ENCODE assay signal across 8 mouse cellular contexts in the genomic region with DNA sequence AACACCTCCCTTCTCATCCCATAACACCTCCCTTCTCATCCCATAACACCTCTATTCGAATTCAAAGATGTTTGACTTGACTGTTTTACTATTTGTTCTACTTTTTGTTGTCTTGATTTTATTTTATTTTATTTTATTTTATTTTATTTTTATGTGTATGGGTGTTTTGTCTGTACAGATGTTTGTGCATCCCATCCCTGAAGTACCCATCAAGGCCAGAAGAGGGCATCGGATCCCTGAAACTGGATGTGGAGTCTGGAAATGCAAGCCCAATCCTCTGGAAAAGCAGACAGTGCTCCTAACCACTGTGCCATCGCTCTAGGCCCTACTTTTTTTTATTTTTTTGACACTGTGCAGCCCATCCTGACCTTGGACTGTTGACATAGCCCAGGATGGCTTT.
DNase-seq lines count a peak whose midpoint lies in the region; ATAC-seq and TF ChIP-seq lines count a peak whose summit lies in the region.

No protein-coding gene starts in this region.

- ATAC-seq in midbrain, embryonic 11.5 days (ENCODE audit: low FRiP score) = no peak
- no peak for ATAC-seq in midbrain, embryonic 16.5 days
- ATAC-seq in lung, postnatal 0 days = no peak
- no peak for ATAC-seq in monocyte, adult 5-6 weeks (replicated peaks; ENCODE audit: insufficient number of reproducible peaks, low FRiP score, low TSS enrichment, poor library complexity, severe bottlenecking)

- no peak for TF ChIP-seq EP300 in lung, postnatal 0 days (IDR thresholded peaks at IDR 0.05)

- intact Hi-C loops in gastrocnemius, adult 2 months (cut with DNase I) = no loop called here

- no peak overlapping the region for H3K4me2 ChIP-seq in midbrain, embryonic 11.5 days
- no peak overlapping the region for H3K4me2 ChIP-seq in midbrain, embryonic 16.5 days (ENCODE audit: low read length)
- no peak overlapping the region for H3K4me2 ChIP-seq in lung, postnatal 0 days (replicated peaks; ENCODE audit: low read depth, low read length)

- H3K9me3 ChIP-seq in midbrain, embryonic 11.5 days (ENCODE audit: control insufficient read depth, low read length) = no peaks in the 10 kb centered on the region
- no peaks in the 10 kb centered on the region for H3K9me3 ChIP-seq in midbrain, embryonic 16.5 days (replicated peaks; ENCODE audit: control insufficient read depth, low read length, poor library complexity, severe bottlenecking)
- H3K9me3 ChIP-seq in lung, postnatal 0 days (ENCODE audit: low read length) = no peaks in the 10 kb centered on the region

- no peak for TF ChIP-seq POLR2A in brain, embryonic 14.5 days (IDR thresholded peaks at IDR 0.05; ENCODE audit: borderline replicate concordance, extremely low read depth, insufficient read depth, insufficient read length, poor library complexity, severe bottlenecking)

- no peak overlapping the region for H3K9ac ChIP-seq in midbrain, embryonic 11.5 days (ENCODE audit: low read length)
- no peak overlapping the region for H3K9ac ChIP-seq in midbrain, embryonic 16.5 days (ENCODE audit: low read depth, low read length)
- H3K9ac ChIP-seq in lung, postnatal 0 days (replicated peaks; ENCODE audit: low read depth) = no peak overlapping the region

- no peak overlapping the region for H3K27ac ChIP-seq in gastrocnemius, adult 2 months
- H3K27ac ChIP-seq in midbrain, embryonic 11.5 days (ENCODE audit: low read depth, low read length) = no peak overlapping the region
- no peak overlapping the region for H3K27ac ChIP-seq in midbrain, embryonic 16.5 days (ENCODE audit: low read length)
- H3K27ac ChIP-seq in lung, postnatal 0 days (ENCODE audit: low read length) = no peak overlapping the region

- no peaks in the 10 kb centered on the region for H3K27me3 ChIP-seq in midbrain, embryonic 11.5 days (ENCODE audit: control insufficient read depth, insufficient read depth, low read length)
- no peaks in the 10 kb centered on the region for H3K27me3 ChIP-seq in midbrain, embryonic 16.5 days (ENCODE audit: control insufficient read depth, insufficient read depth, low read depth, low read length)
- no peaks in the 10 kb centered on the region for H3K27me3 ChIP-seq in lung, postnatal 0 days (replicated peaks; ENCODE audit: insufficient read depth, low read length)

- WGBS in midbrain, embryonic 11.5 days = 51% methylated on average over 3 of the region's 3 CpGs
- 53% methylated on average over 3 of the region's 3 CpGs for WGBS in midbrain, embryonic 16.5 days
- WGBS in lung, postnatal 0 days = 45% methylated on average over 3 of the region's 3 CpGs

- TF ChIP-seq CTCF in gastrocnemius, adult 2 months (IDR thresholded peaks at IDR 0.05) = peak; percentile 45
- peak; percentile 70 for TF ChIP-seq CTCF in brain, embryonic 14.5 days (IDR thresholded peaks at IDR 0.05; ENCODE audit: borderline replicate concordance, extremely low read depth, insufficient read depth, insufficient read length)
- TF ChIP-seq CTCF in lung, postnatal 0 days (IDR thresholded peaks at IDR 0.05) = peak; percentile 78

- H3K4me1 ChIP-seq in midbrain, embryonic 11.5 days (ENCODE audit: control insufficient read depth, insufficient read depth, low read length) = no peaks in the 10 kb centered on the region
- H3K4me1 ChIP-seq in midbrain, embryonic 16.5 days (ENCODE audit: control insufficient read depth, insufficient read depth, low read length) = no peaks in the 10 kb centered on the region
- H3K4me1 ChIP-seq in lung, postnatal 0 days (ENCODE audit: insufficient read depth, low read depth, low read length) = no peaks in the 10 kb centered on the region

- no peaks in the 10 kb centered on the region for H3K36me3 ChIP-seq in midbrain, embryonic 11.5 days (ENCODE audit: control insufficient read depth, insufficient read depth, low read length)
- no peaks in the 10 kb centered on the region for H3K36me3 ChIP-seq in midbrain, embryonic 16.5 days (ENCODE audit: control insufficient read depth, insufficient read depth, low read length)
- H3K36me3 ChIP-seq in lung, postnatal 0 days (ENCODE audit: insufficient read depth, low read length) = no peaks in the 10 kb centered on the region

- no peak for DNase-seq in gastrocnemius, adult 2 months
- no peak for DNase-seq in gastrocnemius, postnatal 25 days
- peak; percentile 73 for DNase-seq in midbrain, embryonic 11.5 days (ENCODE audit: low spot score, missing footprints)
- peak; percentile 53 for DNase-seq in brain, embryonic 14.5 days (ENCODE audit: low read depth)
- peak; percentile 50 for DNase-seq in lung, postnatal 0 days (ENCODE audit: low spot score)
- DNase-seq in left cerebral cortex, adult 9 months (ENCODE audit: low spot score in 2 of 2) = no peak

- H3K4me3 ChIP-seq in gastrocnemius, adult 2 months = no peak overlapping the region
- no peak overlapping the region for H3K4me3 ChIP-seq in midbrain, embryonic 11.5 days (ENCODE audit: low read depth, low read length)
- no peak overlapping the region for H3K4me3 ChIP-seq in midbrain, embryonic 16.5 days (ENCODE audit: low read depth, low read length)
- H3K4me3 ChIP-seq in lung, postnatal 0 days (ENCODE audit: low read depth, low read length) = no peak overlapping the region

Comparison
In these comparisons a context has a peak if more than half of its experiments do, and no peak if none do; other contexts are left out.
1. DNase-seq: peak in midbrain, embryonic 11.5 days (single experiment), brain, embryonic 14.5 days (single experiment) and lung, postnatal 0 days (single experiment); none in gastrocnemius, adult 2 months (single experiment), gastrocnemius, postnatal 25 days (single experiment) and left cerebral cortex, adult 9 months (0 of 2).
2. Peak in every context shown above with its lines, with median percentiles within 50 percentile points of each other: CTCF ChIP-seq.